Mouse (Mus musculus) kidney, adult 2 months (tissue): ENCODE results near the gene Tfdp1. TPM values are rescaled to one million over a fixed set of nuclear protein-coding genes. Genes with fewer than 3 reads are reported as not detected.

Experiments used
- DNase-seq: peaks from one replicate; pipeline ENCODE4 v3.0.0; 2021
- H3K27ac ChIP-seq: fragments of 200-500 bp; 2 replicates; pipeline ENCODE4 v1.5.1; 2012; ENCODE audit warnings: low read depth, low read length, control low read depth, inconsistent platforms; ENCODE audit not compliant: insufficient read depth
- H3K27me3 ChIP-seq: fragments of 200-500 bp; replicated peaks from 2 replicates; pipeline ENCODE4 v1.6.1; 2012; ENCODE audit warnings: mild to moderate bottlenecking, moderate library complexity, low read length, inconsistent platforms; ENCODE audit not compliant: control insufficient read depth, insufficient read depth
- H3K36me3 ChIP-seq: fragments of 200-500 bp; 2 replicates; pipeline ENCODE4 v1.6.1; 2012; ENCODE audit warnings: mild to moderate bottlenecking, moderate library complexity, low read length, inconsistent platforms; ENCODE audit not compliant: control insufficient read depth, insufficient read depth
- H3K4me1 ChIP-seq: fragments of 200-500 bp; 2 replicates; pipeline ENCODE4 v1.6.1; 2011; ENCODE audit warnings: low read length; ENCODE audit not compliant: control insufficient read depth, insufficient read depth
- H3K4me3 ChIP-seq: fragments of 200-500 bp; 2 replicates; pipeline ENCODE4 v1.5.1; 2011; ENCODE audit warnings: mild to moderate bottlenecking, low read depth, low read length, control low read depth; ENCODE audit not compliant: insufficient read depth
- CTCF ChIP-seq: fragments of 200-500 bp; conservative IDR thresholded peaks from 2 replicates; pipeline ENCODE4 v1.5.1; 2011; ENCODE audit warnings: low read depth, mild to moderate bottlenecking, control low read depth, low read length, moderate library complexity, mixed read lengths; ENCODE audit not compliant: insufficient read depth, insufficient read length
- POLR2A ChIP-seq: fragments of 200-500 bp; IDR thresholded peaks from one replicate; pipeline ENCODE4 v1.6.1; 2011; ENCODE audit warnings: low read depth, low read length, control low read depth
- WGBS: fragments of 180-500 bp; shearing (Covaris S2); methylation state at CpG from one replicate; pipeline ENCODE4 v1.1.7; 2018; 5-methylcytosine and 5-hydroxymethylcytosine counted together
- polyA plus RNA-seq: library from polyadenylated mRNA; depleted of rRNA; stranded (reverse); fragments of >200 nt; gene quantifications from 2 replicates; pipeline ENCODE4 v1.2.3, GENCODE M21; 2012

Tfdp1 gene
- polyA plus RNA-seq, 1 experiment = 26.6 TPM

- DNase-seq = no peak
- H3K27me3 ChIP-seq = no peaks in the 10 kb centered on the region
- H3K27ac ChIP-seq = no peak overlapping the region
- TF ChIP-seq CTCF = no peak
- no peak for TF ChIP-seq POLR2A
- 87% methylated on average over 7 of the region's 7 CpGs for WGBS
- H3K4me1 ChIP-seq = no peaks in the 10 kb centered on the region
- H3K4me3 ChIP-seq = no peak overlapping the region
- H3K36me3 ChIP-seq = no peaks in the 10 kb centered on the region
These were observed 43.1 kb downstream of the Tfdp1 start for GRCm38 (mm10) chr8:13381630-13382029.

GRCm38 (mm10) chr8:13382536-13382935, 44.0 kb downstream of the Tfdp1 start:
- Histone ChIP-seq H3K4me3 (no peak overlapping the region), H3K36me3 (no peaks in the 10 kb centered on the region), H3K4me1 (no peaks in the 10 kb centered on the region), H3K27ac (no peak overlapping the region), H3K27me3 (no peaks in the 10 kb centered on the region)
- no peak for DNase-seq
- TF ChIP-seq POLR2A = no peak
- TF ChIP-seq CTCF = no peak
- 81% methylated on average over 3 of the region's 3 CpGs for WGBS

- no peak for DNase-seq
- no peaks in the 10 kb centered on the region for H3K36me3 ChIP-seq
- H3K27me3 ChIP-seq = no peaks in the 10 kb centered on the region
- H3K4me3 ChIP-seq = no peak overlapping the region
- TF ChIP-seq POLR2A (no peak), CTCF (no peak)
- H3K4me1 ChIP-seq = no peaks in the 10 kb centered on the region
- 89% methylated on average over 4 of the region's 4 CpGs for WGBS
- H3K27ac ChIP-seq = no peak overlapping the region
These were observed 44.4 kb downstream of the Tfdp1 start for GRCm38 (mm10) chr8:13382999-13383398.

- Histone ChIP-seq H3K27me3 (no peaks in the 10 kb centered on the region), H3K4me3 (no peak overlapping the region), H3K4me1 (no peaks in the 10 kb centered on the region), H3K36me3 (no peaks in the 10 kb centered on the region), H3K27ac (no peak overlapping the region)
- WGBS = 37% methylated on average over 13 of the region's 13 CpGs
- no peak for TF ChIP-seq POLR2A
- TF ChIP-seq CTCF = no peak
- no peak for DNase-seq
These were observed 47.8 kb downstream of the Tfdp1 start for GRCm38 (mm10) chr8:13386366-13386765.

- H3K4me1 ChIP-seq = no peaks in the 10 kb centered on the region
These were observed 49.2 kb downstream of the Tfdp1 start for GRCm38 (mm10) chr8:13387728-13388127.

GRCm38 (mm10) chr8:13388744-13389143, 50.2 kb downstream of the Tfdp1 start:
- Histone ChIP-seq H3K27ac (no peak overlapping the region), H3K36me3 (no peaks in the 10 kb centered on the region), H3K4me1 (no peaks in the 10 kb centered on the region), H3K27me3 (no peaks in the 10 kb centered on the region), H3K4me3 (no peak overlapping the region)
- no peak for DNase-seq
- TF ChIP-seq POLR2A = no peak
- no peak for TF ChIP-seq CTCF
- 75% methylated on average over 2 of the region's 2 CpGs for WGBS

More at GRCm38 (mm10) chr8:13387728-13388127, 49.2 kb downstream of the Tfdp1 start:
- H3K4me3 ChIP-seq = no peak overlapping the region
- 73% methylated on average over 8 of the region's 8 CpGs for WGBS
- no peak for DNase-seq
- H3K36me3 ChIP-seq = no peaks in the 10 kb centered on the region
- no peak overlapping the region for H3K27ac ChIP-seq
- no peaks in the 10 kb centered on the region for H3K27me3 ChIP-seq
- TF ChIP-seq POLR2A (no peak), CTCF (no peak)

- WGBS = 89% methylated on average over 7 of the region's 7 CpGs
- Histone ChIP-seq H3K27ac (no peak overlapping the region), H3K4me3 (no peak overlapping the region), H3K36me3 (no peaks in the 10 kb centered on the region), H3K27me3 (no peaks in the 10 kb centered on the region), H3K4me1 (no peaks in the 10 kb centered on the region)
- DNase-seq = no peak
- TF ChIP-seq POLR2A = no peak
- TF ChIP-seq CTCF = no peak
These were observed 55.3 kb downstream of the Tfdp1 start for GRCm38 (mm10) chr8:13393869-13394268.
